Mouse (Mus musculus) ES-Bruce4 (cell line): Measurements from ENCODE around the gene Itk. TPM values are rescaled to one million over a fixed set of nuclear protein-coding genes. Genes with fewer than 3 reads are reported as not detected.

Experiments
- H3K27ac ChIP-seq: 2 replicates; pipeline ENCODE4 v1.5.1; 2012; ENCODE audit warnings: low read length, inconsistent platforms; ENCODE audit not compliant: insufficient read depth
- H3K27me3 ChIP-seq: 2 replicates; pipeline ENCODE4 v1.6.1; 2012; ENCODE audit warnings: mild to moderate bottlenecking, low read length, inconsistent platforms; ENCODE audit not compliant: control insufficient read depth, poor library complexity, insufficient read depth, severe bottlenecking
- H3K36me3 ChIP-seq: 2 replicates; pipeline ENCODE4 v1.6.1; 2012; ENCODE audit warnings: inconsistent platforms, mild to moderate bottlenecking, low read length, moderate library complexity; ENCODE audit not compliant: control insufficient read depth, poor library complexity, insufficient read depth, severe bottlenecking
- H3K4me1 ChIP-seq: one replicate; pipeline ENCODE4 v1.8.1; 2011; ENCODE audit warnings: low read length; ENCODE audit not compliant: control insufficient read depth, insufficient read depth
- H3K4me3 ChIP-seq: 2 replicates; pipeline ENCODE4 v1.5.1; 2011; ENCODE audit warnings: low read depth, mild to moderate bottlenecking, low read length
- H3K9ac ChIP-seq: 2 replicates; pipeline ENCODE4 v1.6.1; 2012; ENCODE audit warnings: low read depth, mild to moderate bottlenecking, inconsistent platforms; ENCODE audit not compliant: poor library complexity, severe bottlenecking
- H3K9me3 ChIP-seq: replicated peaks from 2 replicates; pipeline ENCODE4 v1.6.1; 2012; ENCODE audit warnings: mild to moderate bottlenecking, low read length, inconsistent platforms; ENCODE audit not compliant: control insufficient read depth, poor library complexity, insufficient read depth, severe bottlenecking
- CTCF ChIP-seq: IDR thresholded peaks from one replicate; pipeline ENCODE4 v1.8.1; 2011; ENCODE audit warnings: low read depth, low read length
- EP300 ChIP-seq: IDR thresholded peaks from 2 replicates; pipeline ENCODE4 v1.6.1; 2011; ENCODE audit warnings: low read depth, low read length; ENCODE audit not compliant: insufficient read depth
- POLR2A ChIP-seq: IDR thresholded peaks from one replicate; pipeline ENCODE4 v1.8.1; 2011; ENCODE audit warnings: low read length; ENCODE audit not compliant: insufficient read depth
- polyA plus RNA-seq: library from polyadenylated mRNA; stranded (reverse); fragments of >200 nt; gene quantifications from 2 replicates; pipeline ENCODE4 v1.2.4, GENCODE M21; 2011; ENCODE audit warnings: low read depth; ENCODE audit not compliant: missing spikeins, insufficient read depth, insufficient read length

The Itk gene
- polyA plus RNA-seq, 1 experiment: not detected

DNA sequence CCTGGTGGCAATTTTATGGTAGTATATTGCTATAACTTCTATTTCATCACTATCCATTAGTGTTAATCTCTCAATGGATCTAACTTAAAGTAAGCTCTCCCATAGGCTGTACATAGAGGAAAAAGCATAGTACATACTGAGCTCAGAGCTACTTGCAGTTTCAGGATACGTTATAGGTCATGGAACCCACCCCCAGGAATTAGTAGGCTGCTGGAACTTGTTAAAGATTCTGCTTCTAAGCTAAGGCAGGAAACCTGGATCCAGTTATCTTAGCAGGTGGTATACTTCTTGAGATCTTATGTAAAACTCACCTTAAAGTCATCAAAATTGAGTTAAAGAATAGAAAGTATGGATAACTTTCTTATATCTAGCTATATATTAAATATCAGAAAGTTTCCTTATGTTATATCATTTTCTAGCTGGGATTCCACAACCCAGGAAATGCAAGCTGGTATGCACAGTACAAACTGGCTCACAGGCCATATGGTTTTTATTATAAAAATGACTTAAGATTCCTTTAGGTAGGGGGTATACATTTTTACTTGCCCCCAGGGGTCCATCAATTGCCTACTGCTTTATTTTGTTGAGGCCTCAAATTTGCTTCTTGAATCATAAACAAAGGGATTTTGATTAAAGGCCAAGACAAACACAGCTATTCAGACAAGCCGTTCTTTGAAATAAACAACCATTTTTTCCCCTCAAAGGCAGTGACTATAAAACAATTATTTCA is 39.5 kb downstream of the Itk start:
- Histone ChIP-seq H3K9me3 (no peaks in the 10 kb centered on the region), H3K9ac (no peak overlapping the region), H3K4me1 (no peaks in the 10 kb centered on the region), H3K4me3 (no peak overlapping the region), H3K36me3 (no peaks in the 10 kb centered on the region), H3K27ac (no peak overlapping the region), H3K27me3 (no peaks in the 10 kb centered on the region)
- TF ChIP-seq POLR2A (no peak), EP300 (no peak), CTCF (no peak)

DNA sequence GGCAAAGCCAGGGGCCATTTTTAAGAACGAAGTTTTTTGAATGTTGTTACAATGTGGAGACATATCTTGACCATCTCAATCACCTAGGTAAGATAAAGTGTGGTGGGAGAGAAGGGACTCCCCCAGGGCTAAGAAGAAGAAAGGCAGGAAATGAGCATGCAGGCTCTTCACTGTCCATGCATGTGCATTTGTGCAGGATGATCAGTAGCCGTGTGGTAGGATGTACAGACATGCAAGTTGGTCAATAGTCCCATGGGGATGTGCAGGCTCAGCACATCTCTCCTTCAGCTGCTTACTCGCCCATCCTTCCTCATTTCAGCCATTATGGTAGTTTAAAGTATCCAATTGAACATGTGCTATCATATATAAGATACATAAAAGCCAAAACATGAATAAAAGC is 40.9 kb downstream of the Itk start:
- H3K9me3 ChIP-seq: no peaks in the 10 kb centered on the region
- H3K4me3 ChIP-seq: no peak overlapping the region
- no peaks in the 10 kb centered on the region for H3K4me1 ChIP-seq
- TF ChIP-seq CTCF: no peak
- TF ChIP-seq POLR2A: no peak
- no peak for TF ChIP-seq EP300
- H3K27ac ChIP-seq: no peak overlapping the region
- H3K9ac ChIP-seq: no peak overlapping the region
- H3K36me3 ChIP-seq: no peaks in the 10 kb centered on the region
- H3K27me3 ChIP-seq: no peaks in the 10 kb centered on the region

DNA sequence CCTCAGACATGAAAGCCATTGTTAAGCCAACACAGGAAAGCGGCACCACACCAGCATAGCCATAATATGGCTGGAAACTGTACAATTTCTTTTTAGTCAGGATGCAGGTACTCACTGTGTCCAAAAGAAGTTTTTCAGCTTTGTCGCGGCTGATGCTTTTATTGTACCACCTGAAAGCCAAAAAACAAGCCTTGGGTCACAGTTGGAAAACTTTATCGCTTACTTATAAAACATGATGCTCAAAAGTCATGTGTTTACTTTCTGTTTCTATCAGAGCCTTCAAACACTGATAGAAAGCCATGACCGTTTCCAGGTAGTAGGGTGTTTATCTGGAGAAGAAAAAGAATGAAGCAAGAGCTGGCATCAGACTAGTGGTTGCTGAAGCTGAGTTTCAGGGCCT is 41.6 kb downstream of the Itk start:
- TF ChIP-seq POLR2A (no peak), CTCF (no peak), EP300 (no peak)
- Histone ChIP-seq H3K9me3 (no peaks in the 10 kb centered on the region), H3K27ac (no peak overlapping the region), H3K4me1 (no peaks in the 10 kb centered on the region), H3K27me3 (no peaks in the 10 kb centered on the region), H3K9ac (no peak overlapping the region), H3K4me3 (no peak overlapping the region), H3K36me3 (no peaks in the 10 kb centered on the region)

DNA sequence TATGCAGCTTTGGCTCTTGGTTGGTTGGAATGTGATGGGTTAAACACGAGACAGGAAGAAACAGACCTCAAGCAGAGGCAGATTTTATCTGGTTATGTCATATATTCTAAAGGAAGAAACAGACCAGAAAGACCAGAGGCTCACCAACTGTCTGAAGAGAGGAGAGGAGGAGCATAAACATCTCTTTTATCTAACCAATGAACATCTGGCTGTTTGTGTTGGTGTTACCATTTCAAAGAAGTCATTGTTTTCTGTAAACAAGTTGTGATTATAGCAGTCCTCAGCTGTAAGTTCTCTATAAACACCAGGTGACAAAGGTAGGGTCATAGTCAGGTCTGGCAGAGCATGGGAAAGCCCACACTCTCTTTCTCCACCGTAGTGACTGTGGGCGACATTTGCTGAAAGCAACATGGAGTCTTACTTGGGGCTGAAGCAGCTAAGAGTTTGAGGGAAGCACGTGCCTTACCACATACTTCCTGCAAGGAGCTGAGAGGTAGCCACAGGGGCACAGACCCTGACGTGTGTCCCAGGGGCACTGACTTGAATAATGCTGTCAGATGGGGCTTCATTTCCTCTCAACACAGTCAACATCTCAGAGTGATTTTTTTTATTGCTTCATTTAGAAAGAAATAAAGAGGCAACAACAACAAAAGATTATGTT is 45.3 kb downstream of the Itk start:
- H3K27me3 ChIP-seq: no peaks in the 10 kb centered on the region

DNA sequence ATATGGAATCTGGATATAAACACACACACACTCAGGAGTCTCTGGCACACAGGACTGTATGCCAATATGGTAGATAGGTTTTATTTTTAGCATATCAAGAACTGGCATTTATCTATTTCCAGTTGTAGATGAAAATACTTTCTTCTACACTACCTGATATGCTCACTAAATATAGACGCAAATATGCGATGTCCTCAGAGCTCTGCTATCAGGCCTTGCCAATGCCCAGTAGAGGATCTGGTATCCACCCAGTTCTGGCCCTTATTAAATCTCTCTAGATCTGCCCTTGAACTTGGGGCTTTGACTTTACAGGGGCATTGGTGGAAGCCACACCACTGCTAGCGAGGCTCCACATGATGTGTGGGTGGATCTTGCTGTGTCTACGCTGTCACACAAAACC is 47.4 kb downstream of the Itk start:
- Histone ChIP-seq H3K9me3 (no peaks in the 10 kb centered on the region), H3K27me3 (no peaks in the 10 kb centered on the region), H3K27ac (no peak overlapping the region), H3K9ac (no peak overlapping the region), H3K4me1 (no peaks in the 10 kb centered on the region), H3K4me3 (no peak overlapping the region), H3K36me3 (no peaks in the 10 kb centered on the region)
- TF ChIP-seq CTCF: no peak
- TF ChIP-seq EP300: no peak
- TF ChIP-seq POLR2A: no peak

More for the DNA sequence above, 45.3 kb downstream of the Itk start:
- no peaks in the 10 kb centered on the region for H3K4me1 ChIP-seq
- H3K4me3 ChIP-seq: no peak overlapping the region
- H3K27ac ChIP-seq: no peak overlapping the region
- H3K9ac ChIP-seq: no peak overlapping the region
- H3K9me3 ChIP-seq: no peaks in the 10 kb centered on the region
- H3K36me3 ChIP-seq: no peaks in the 10 kb centered on the region
- TF ChIP-seq POLR2A (no peak), CTCF (no peak), EP300 (no peak)

DNA sequence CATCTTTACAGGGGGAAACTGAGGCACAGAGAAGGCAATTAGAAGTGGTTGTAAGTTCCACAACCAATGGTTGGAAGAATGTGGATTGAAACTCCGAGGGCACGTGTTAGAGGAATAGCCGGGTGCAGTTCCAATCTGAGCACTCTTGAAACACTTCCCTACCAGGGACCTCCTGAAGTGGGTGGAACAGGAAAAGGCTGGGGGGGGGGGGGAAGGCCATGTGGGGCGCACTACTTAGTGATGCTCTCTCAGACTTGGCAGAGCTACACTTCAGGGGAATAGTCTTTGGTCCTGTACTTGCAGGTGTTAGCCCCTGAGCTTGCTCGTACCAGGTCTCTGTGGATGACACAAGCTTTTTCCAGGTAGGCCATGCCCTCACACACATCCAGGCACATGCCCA is 53.3 kb downstream of the Itk start:
- no peak overlapping the region for H3K9ac ChIP-seq
- no peaks in the 10 kb centered on the region for H3K36me3 ChIP-seq
- no peak overlapping the region for H3K27ac ChIP-seq
- no peaks in the 10 kb centered on the region for H3K9me3 ChIP-seq
- H3K4me1 ChIP-seq: no peaks in the 10 kb centered on the region
- no peak overlapping the region for H3K4me3 ChIP-seq
- no peaks in the 10 kb centered on the region for H3K27me3 ChIP-seq
- no peak for TF ChIP-seq CTCF
- TF ChIP-seq EP300: no peak
- no peak for TF ChIP-seq POLR2A
